Mouse (Mus musculus): ENCODE data around the gene Slc5a11.

Gene Slc5a11

DNA sequence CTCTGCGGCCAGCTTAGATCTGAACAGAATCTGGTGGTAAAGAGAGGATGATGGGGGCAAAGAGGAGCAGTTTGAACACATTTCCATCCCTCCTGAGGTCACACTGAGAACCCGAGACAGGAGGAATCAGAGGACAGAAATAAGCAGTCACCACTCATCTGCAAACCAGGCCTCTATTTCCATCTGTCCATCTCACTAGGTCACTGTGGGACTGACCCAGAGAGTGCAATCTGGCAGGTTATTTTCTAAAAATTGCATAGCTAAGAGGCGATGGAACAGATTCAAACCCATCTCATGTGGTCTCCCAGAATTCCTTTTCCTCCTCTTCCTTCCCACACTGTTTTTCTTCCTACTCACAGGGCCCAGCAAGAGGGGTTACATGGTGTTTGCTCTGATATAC is 73.3 kb downstream of the Slc5a11 start:
- peak; percentile 70 for DNase-seq

DNA sequence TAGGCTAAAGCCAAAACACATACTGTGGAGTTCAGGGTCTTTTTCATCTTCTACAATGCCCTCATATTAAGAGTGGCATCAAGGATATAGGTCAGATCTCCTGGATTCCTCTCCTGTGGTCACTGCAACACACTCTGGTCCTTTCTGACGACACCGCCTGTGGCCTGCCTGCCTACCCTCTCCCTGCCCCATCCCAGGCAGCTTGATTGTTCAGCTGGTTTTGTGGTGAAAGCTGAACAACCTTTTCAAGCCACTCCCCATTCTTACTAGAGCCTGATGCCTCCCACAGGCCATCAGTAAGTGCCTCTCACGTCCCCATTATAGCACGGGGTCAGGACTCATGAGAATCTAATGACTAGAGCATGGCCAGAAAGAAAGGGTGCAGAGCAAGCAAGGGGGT is 74.6 kb downstream of the Slc5a11 start:
- DNase-seq, result no peak

DNA sequence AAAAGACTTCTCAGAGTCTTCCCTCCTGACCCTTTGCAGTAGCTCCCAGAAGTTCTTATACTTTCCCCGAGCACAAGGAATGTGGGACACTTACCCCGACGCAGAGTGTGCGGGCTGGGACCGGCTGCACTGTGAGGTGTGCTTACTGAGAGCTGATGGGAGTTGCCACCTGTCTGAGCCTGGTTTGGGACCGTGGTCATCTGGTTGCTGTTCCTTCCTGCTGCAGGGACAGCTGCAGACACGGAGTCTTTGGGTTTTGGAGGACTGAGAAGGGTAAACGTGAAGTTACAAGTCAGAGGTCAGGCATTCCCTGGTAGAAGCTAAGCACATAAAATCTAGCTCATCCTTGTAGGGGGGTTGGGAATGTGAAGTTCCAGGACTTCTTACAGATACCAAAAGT is 77.4 kb downstream of the Slc5a11 start:
- no peak for DNase-seq

DNA sequence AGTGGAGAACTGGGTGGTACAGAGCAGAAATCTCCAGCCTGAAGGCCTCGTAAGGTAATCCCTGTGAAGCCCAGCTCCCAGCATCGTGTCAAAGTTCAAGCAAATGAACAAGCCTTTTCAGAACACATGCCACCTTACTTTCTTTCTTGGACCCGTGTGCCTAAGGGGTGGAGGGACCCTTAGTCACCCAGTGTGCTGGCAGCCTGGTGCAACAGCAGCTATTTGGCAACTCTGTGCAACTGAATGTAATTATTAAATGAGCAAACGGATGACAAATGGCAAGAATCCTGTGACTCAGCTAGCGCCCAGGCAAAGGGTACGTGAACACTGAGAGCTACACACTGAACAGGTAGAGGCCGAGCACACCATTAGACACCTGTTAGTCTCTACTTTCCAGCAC is 79.3 kb downstream of the Slc5a11 start:
- DNase-seq, result no peak

DNA sequence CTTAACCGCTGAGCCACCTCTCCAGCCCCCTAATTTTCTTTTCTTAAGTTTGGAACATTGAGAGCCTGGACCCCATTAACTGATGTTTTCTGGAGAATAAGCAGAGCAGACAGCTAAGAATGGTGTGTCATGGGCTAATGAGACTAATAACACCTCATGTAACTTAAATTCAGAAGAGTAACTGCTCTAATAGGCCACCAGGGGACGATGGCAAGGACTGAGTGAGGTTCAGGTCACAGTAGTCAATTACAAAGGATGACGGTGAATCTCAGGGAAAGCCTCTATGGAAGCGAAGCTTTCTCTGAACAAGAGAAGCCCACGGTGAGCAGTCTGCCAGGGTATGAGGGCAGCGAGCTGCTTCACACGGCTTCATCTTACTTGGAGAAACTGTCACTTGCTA is 80.8 kb downstream of the Slc5a11 start:
- no peak for DNase-seq

DNA sequence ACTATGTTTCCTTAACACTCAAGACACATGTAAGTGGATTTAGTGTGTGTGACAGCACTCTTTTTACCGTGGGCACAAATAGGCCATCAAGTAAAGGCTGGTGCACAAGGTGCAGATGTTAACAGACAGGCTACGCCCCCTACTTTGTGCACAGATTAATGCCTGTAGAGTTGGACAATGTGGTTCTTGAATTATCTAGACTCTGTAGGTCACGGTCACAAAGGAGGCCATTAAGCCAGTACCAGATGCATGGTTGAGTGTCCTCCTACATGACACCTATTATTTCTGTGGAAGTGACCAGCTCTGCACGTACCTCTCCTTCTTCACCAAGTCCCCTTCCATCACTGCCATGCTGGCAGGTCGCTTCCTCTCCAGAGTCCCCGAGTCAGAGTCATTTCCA is 81.5 kb downstream of the Slc5a11 start:
- DNase-seq, result no peak

DNA sequence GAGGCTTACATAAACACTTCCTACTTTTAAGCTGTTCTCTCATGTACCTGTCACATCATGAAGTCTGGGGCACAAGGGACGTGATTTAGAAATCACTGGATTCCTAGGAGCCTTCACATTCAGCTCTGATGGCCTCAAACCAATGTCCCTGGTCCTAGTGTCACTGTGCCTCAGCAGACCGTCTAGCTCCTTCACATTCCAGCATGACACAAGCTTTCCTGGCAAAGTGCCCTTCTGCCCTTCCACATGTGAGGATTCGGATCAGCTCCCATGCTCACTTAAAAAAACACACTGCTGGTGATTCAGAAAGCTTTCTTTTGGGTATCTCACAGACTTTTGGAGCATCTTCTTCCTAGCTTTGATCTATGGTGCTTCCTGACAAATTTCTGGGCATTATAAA is 83.6 kb downstream of the Slc5a11 start:
- DNase-seq, result no peak

DNA sequence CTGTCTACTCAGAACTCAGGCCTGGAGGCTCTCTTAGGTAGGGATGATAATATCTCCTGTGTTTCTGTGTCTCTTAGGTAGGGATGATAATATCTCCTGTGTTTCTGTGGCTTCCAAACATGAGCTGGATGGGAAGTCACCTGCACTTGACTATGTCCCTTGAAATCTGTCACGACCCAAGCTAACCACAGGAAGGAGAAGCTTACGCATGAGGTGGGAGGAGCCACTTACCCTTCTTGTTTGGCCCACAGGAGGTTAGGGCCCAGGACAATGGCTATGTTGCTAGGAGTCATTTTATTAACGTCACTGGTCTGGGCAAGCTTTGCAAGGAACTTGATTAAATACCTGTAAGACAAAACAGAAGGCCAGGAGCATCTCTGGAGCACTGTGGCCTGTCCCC is 85.7 kb downstream of the Slc5a11 start:
- DNase-seq, result no peak

DNA sequence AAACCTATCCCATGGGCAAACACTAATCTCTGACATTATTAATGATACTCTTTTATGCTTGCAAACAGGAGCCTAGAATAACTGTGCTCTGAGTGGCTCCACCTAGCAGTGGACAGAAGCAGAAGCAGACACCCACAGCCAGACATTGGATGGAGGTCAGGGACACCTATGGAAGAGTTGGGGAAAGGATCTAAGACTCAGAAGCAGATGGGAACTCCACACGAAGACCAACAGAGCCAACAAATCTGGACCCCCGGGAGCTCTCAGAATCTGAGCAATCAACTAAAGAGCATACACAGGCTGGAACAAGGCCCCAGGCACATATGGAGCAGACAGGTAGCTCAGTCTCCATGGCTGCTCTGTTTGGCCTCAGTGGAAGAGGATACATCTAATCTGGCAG is 90.8 kb downstream of the Slc5a11 start:
- peak; percentile 81 for DNase-seq

DNA sequence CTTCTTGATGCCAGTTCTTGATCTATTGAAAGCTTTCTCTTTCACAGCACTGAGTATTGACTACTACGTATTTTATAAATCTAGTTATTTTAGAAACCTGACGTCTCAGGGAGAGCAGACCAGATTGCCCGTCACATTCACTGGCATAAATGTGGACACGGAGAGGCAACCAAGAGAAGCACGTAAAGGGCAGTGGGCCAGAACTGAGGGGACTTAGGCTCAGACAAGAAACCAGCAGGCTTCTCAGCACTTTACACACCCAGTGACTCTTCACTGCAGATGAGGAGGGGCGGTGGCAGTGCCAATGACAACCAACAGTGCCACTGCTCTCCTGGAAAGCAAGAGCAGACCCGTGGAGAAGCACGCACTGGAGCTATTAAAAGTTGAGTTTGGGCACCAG is 92.7 kb downstream of the Slc5a11 start:
- DNase-seq, result no peak

DNA sequence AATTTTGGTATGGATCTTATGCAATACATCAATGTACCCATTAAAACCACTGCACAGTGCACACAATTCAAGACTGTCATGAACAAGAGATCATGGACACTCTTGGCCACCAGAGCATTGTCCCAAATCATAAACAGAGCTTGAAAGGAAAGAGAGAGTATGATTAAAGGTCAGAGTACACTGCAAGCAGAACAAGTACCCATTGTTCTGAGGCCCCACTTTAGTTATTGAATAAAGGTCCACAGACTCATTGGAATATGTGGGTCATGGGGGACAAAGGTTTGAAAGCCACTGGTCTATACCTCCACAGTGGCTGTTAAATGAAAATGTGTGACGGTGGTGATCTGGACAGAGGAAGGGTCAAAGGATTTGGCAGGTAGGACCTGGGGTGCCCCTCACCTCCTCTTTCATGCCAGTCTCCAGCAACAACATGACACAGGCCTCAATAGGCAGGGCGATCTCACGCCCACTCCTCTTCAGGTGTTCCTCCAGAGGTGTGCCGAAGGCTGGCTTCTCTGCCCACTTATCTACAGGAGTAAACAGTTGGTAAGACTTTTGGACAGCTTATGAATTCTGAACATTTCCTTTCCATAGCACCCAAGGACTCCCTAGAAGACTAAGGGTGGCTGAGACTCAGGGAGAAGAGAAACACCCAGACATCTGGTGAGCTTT is 93.4 kb downstream of the Slc5a11 start:
- DNase-seq, result no peak

DNA sequence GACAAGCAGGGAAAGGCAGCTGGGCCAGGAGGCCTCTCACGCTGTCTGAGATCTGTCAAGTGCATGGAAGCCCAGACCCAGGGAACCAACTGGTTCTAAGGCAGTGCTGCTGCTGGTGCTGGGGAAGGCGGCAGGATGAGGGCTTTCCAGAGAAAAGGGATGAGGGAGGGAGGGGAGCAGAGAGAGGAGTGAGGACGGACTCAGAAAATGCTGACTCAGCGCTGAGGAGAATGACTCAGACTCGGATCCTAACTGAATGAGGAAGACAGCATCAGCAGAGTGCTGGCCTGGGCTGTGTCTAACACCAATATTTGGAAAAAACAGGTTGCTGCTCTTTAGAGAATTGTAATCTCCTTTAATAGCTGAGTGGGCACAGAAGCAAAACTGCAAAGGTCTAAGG is 97.3 kb downstream of the Slc5a11 start:
- no peak for DNase-seq

DNA sequence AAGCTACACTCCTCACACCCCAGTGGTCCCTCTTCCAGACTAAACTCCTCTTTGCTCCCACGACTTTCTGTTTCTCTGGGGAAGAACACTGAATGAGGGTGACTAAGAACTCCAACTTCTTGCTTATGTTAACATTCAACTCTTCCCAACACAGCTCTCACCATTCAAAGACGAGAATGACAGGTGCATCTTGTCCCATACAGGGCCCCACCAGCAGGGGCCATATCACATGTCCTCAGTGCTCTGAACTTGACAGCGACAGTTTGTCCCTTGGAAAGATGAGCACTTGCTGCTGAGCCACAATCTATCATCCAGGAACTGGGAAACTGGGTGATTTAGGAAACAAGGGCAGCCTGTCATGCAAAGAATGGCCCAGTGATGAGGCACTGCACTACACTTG is 98.2 kb downstream of the Slc5a11 start:
- DNase-seq, result no peak

DNA sequence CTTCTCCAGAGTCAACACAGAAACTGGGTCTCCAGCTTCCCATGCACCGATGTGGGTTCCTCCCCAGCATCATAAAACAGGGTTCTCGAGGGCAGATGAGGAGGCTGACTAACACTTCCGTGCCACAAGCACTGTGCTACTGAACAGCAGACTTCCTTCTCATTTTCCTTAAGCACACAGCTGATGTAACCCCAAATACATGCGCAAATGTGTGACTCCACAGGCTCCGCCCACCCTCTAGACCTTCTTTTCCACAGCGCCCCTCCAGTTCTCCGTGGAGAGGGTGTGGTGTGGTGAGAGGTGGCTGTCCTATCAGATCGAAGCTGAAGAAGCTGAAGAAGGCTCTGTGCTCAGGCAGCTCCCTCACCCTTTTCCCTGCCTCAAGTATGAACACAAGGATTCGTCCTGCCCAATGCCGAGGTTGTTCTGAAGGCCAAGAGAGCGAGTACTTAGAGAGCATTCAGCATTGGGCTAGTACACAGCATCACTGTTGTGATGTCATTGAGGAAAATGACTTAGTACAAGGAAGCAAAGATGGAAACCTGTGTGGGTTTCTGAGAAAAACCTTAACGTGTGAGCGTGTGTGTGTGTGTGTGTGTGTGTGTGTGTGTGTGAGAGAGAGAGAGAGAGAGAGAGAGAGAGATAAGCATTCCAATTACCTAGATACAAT is 108.0 kb downstream of the Slc5a11 start:
- no peak for DNase-seq

Data from cerebellum, adult 9-11 months (tissue).